Mouse (Mus musculus) hindbrain, embryonic 15.5 days (tissue): ENCODE measurements around the gene Slc24a5. TPM values are rescaled to one million over a fixed set of nuclear protein-coding genes. Genes with fewer than 3 reads are reported as not detected.

Experiments used
- ATAC-seq: fragments of 200-750 bp; cut with Nextera tagmentation; 2 replicates; pipeline ENCODE4 v1.8.0; 2017; ENCODE audit warnings: low read depth, moderate number of reproducible peaks, moderate TSS enrichment; ENCODE audit not compliant: low FRiP score
- H3K27ac ChIP-seq: fragments of 300-500 bp; sonication (generic); replicated peaks from 2 replicates; pipeline ENCODE4 v1.5.1; 2015; ENCODE audit warnings: mild to moderate bottlenecking, inconsistent platforms
- H3K27me3 ChIP-seq: fragments of 300-500 bp; sonication (generic); 2 replicates; pipeline ENCODE4 v1.6.1; 2015; ENCODE audit warnings: control low read depth, inconsistent platforms
- H3K36me3 ChIP-seq: fragments of 300-500 bp; sonication (generic); 2 replicates; pipeline ENCODE4 v1.6.1; 2015; ENCODE audit warnings: control low read depth, inconsistent platforms
- H3K4me1 ChIP-seq: fragments of 300-500 bp; sonication (generic); replicated peaks from 2 replicates; pipeline ENCODE4 v1.6.1; 2015; ENCODE audit warnings: control low read depth, inconsistent platforms
- H3K4me2 ChIP-seq: fragments of 300-500 bp; sonication (generic); 2 replicates; pipeline ENCODE4 v1.6.1; 2015; ENCODE audit warnings: moderate library complexity, mild to moderate bottlenecking, inconsistent platforms
- H3K4me3 ChIP-seq: fragments of 300-500 bp; sonication (generic); 2 replicates; pipeline ENCODE4 v1.5.1; 2015; ENCODE audit warnings: mild to moderate bottlenecking, inconsistent platforms
- H3K9ac ChIP-seq: fragments of 300-500 bp; sonication (generic); 2 replicates; pipeline ENCODE4 v1.6.1; 2015; ENCODE audit warnings: inconsistent platforms
- H3K9me3 ChIP-seq: fragments of 300-500 bp; sonication (generic); 2 replicates; pipeline ENCODE4 v1.6.1; 2016; ENCODE audit warnings: control low read depth, inconsistent platforms
- WGBS: fragments of 180-500 bp; shearing (Covaris S2); methylation state at CpG from one replicate; pipeline ENCODE4 v1.1.7; 2015; 5-methylcytosine and 5-hydroxymethylcytosine counted together
- polyA plus RNA-seq: library from polyadenylated mRNA; unstranded; fragments of >200 nt; fragmentation: Nextera tagmentation; extraction: Ambion mirVana; gene quantifications from 2 replicates; pipeline ENCODE4 v1.2.1, GENCODE M21; 2015

Gene Slc24a5
- polyA plus RNA-seq, 1 experiment from 2014 or later: 6.1 TPM

DNA sequence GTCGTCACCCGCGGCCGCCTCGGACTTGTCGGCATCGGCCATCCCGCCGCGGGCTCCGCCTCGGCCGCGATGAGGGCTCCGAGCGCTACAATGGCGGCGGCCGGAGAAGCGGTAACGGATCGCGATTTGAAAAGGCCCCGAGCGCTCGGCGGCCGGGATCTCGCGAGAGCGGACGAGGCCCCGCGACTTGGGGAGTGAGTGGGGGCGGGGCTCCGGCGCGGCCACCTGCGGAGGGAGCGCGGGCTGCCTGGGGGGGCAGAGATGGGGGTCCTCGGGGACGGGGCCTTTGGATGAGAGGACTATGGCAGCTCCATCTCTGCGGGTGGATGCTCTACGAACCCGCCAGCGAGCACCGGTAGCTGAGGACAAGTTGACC is 55.5 kb downstream of the Slc24a5 start, which contains the start of gene Myef2:
Gene Myef2, minus strand, starts transcription at position 185 of the 376 bp plus-strand sequence.
- Histone ChIP-seq H3K4me1 (peaks cover 27% of the 10 kb centered on the region), H3K4me2 (peak within 1 kb of the TSS; percentile 74), H3K36me3 (no peaks in the 10 kb centered on the region), H3K9me3 (no peaks in the 10 kb centered on the region), H3K9ac (peak within 1 kb of the TSS; percentile 97), H3K27me3 (no peaks in the 10 kb centered on the region), H3K4me3 (peak within 1 kb of the TSS; percentile 84), H3K27ac (peak within 1 kb of the TSS; percentile 96)
- ATAC-seq: peak; percentile 83
- under 1% methylated on average over 43 of the region's 48 CpGs for WGBS

GRCm38 (mm10) chr2:125125824-125126223 is 57.9 kb downstream of the Slc24a5 start:
- peaks cover 13% of the 10 kb centered on the region for H3K4me1 ChIP-seq
- no peak for ATAC-seq
- no peak overlapping the region for H3K4me2 ChIP-seq

GRCm38 (mm10) chr2:125126792-125127191 is 58.9 kb downstream of the Slc24a5 start:
- Histone ChIP-seq H3K36me3 (no peaks in the 10 kb centered on the region), H3K4me3 (no peak overlapping the region), H3K9me3 (no peaks in the 10 kb centered on the region), H3K9ac (no peak overlapping the region), H3K4me2 (no peak overlapping the region), H3K4me1 (peaks cover 4% of the 10 kb centered on the region), H3K27me3 (no peaks in the 10 kb centered on the region), H3K27ac (no peak overlapping the region)
- ATAC-seq: no peak
- 89% methylated on average over 3 of the region's 3 CpGs for WGBS

More at GRCm38 (mm10) chr2:125125824-125126223, 57.9 kb downstream of the Slc24a5 start:
- H3K27me3 ChIP-seq: no peaks in the 10 kb centered on the region
- no peaks in the 10 kb centered on the region for H3K36me3 ChIP-seq
- WGBS: 30% methylated on average over 4 of the region's 4 CpGs
- no peak overlapping the region for H3K27ac ChIP-seq
- H3K9me3 ChIP-seq: no peaks in the 10 kb centered on the region
- H3K9ac ChIP-seq: no peak overlapping the region
- H3K4me3 ChIP-seq: no peak overlapping the region

DNA sequence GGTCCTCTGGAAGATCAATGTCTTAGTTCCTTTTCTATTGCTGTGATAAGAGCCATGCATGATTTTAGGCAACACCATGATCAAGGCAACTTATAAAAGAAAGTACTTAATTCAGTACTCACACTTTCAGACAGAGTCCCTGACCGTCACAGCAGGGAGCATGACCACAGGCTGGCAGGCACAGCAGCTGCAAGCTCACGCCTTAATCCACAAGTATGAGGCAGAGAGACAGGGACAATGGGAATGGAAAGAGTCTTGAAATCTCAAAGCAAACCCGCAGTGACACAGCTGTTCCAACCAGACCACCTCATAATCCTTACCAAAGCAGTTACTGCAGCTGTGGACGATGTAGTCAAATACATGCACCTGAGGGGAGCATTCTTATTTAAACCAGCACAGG is 66.2 kb downstream of the Slc24a5 start:
- Histone ChIP-seq H3K36me3 (no peaks in the 10 kb centered on the region), H3K9ac (no peak overlapping the region), H3K27me3 (no peaks in the 10 kb centered on the region), H3K4me1 (0 out of 2 replicates have a peak, but pooled peaks cover 7% of the 10 kb centered on the region), H3K4me2 (no peak overlapping the region), H3K9me3 (no peaks in the 10 kb centered on the region), H3K4me3 (no peak overlapping the region), H3K27ac (no peak overlapping the region)
- no peak for ATAC-seq
- 35% methylated on average over 4 of the region's 4 CpGs for WGBS

- H3K27ac ChIP-seq: peak within 1 kb of the TSS; percentile 87
- no peaks in the 10 kb centered on the region for H3K27me3 ChIP-seq
- H3K4me1 ChIP-seq: 0 out of 2 replicates have a peak, but pooled peaks cover 7% of the 10 kb centered on the region
- H3K9ac ChIP-seq: peak within 1 kb of the TSS; percentile 46
- whole genome bisulfite sequencing: 1% methylated on average over 39 of the region's 39 CpGs
- peak; percentile 81 for ATAC-seq
- no peaks in the 10 kb centered on the region for H3K36me3 ChIP-seq
- H3K4me2 ChIP-seq: peak within 1 kb of the TSS; percentile 72
- peak within 1 kb of the TSS; percentile 49 for H3K4me3 ChIP-seq
- H3K9me3 ChIP-seq: no peaks in the 10 kb centered on the region
These were observed 68.2 kb downstream of the Slc24a5 start, which contains the start of gene Ctxn2 for GRCm38 (mm10) chr2:125135903-125136811. TSS of gene Ctxn2 (plus strand) at chr2:125136692.

- no peaks in the 10 kb centered on the region for H3K27me3 ChIP-seq
- peak overlapping the region; percentile 72 for H3K4me2 ChIP-seq
- no peak for ATAC-seq
- H3K27ac ChIP-seq: peak overlapping the region; percentile 87
- H3K36me3 ChIP-seq: no peaks in the 10 kb centered on the region
- H3K4me3 ChIP-seq: peak overlapping the region; percentile 49
- WGBS: 26% methylated on average over 7 of the region's 7 CpGs
- no peaks in the 10 kb centered on the region for H3K9me3 ChIP-seq
- H3K4me1 ChIP-seq: 0 out of 2 replicates have a peak, but pooled peaks cover 7% of the 10 kb centered on the region
- peak overlapping the region; percentile 46 for H3K9ac ChIP-seq
These were observed 68.9 kb downstream of the Slc24a5 start for GRCm38 (mm10) chr2:125136846-125137245.

Other genes with a start within 250 kb of the Slc24a5 start
- gene Myef2, start 55.5 kb downstream of the Slc24a5 start, polyA plus RNA-seq: 181 and 187 TPM in 2 replicates
- gene Ctxn2, start 68.6 kb downstream of the Slc24a5 start, polyA plus RNA-seq: 16.4 and 21.0 TPM in 2 replicates
- gene Slc12a1, start 84.4 kb downstream of the Slc24a5 start, polyA plus RNA-seq: 0.09 and 0.13 TPM in 2 replicates
- 75.6 and 76.1 TPM in 2 replicates for gene Dut, start 179.1 kb downstream of the Slc24a5 start, polyA plus RNA-seq